Mouse (Mus musculus): ENCODE measurements around the gene Sergef.
"Not testable (repeated sequence)": the region's sequence is repeated elsewhere in the genome, so short reads cannot be mapped to it uniquely, and the experiment has no call there.

Gene Sergef

GRCm38 (mm10) chr7:46639692-46640031 is at the start of gene Sergef:
Gene Sergef (minus strand): TSS chr7:46639807.
- peak; percentile 81 for DNase-seq (ENCODE audit: low read depth, low spot score)

- DNase-seq (ENCODE audit: low read depth, low spot score), result no peak
These were observed 47.2 kb upstream of the Sergef start for GRCm38 (mm10) chr7:46686827-46687226.

- no peak for DNase-seq (ENCODE audit: low read depth, low spot score)
These were observed 41.1 kb upstream of the Sergef start for GRCm38 (mm10) chr7:46680732-46681131.

GRCm38 (mm10) chr7:46679044-46679443 is 39.4 kb upstream of the Sergef start:
- not testable (repeated sequence) for DNase-seq (ENCODE audit: low read depth, low spot score)

- DNase-seq (ENCODE audit: low read depth, low spot score), result no peak
These were observed 38.8 kb upstream of the Sergef start for GRCm38 (mm10) chr7:46678417-46678816.

- no peak for DNase-seq (ENCODE audit: low read depth, low spot score)
These were observed 37.3 kb upstream of the Sergef start for GRCm38 (mm10) chr7:46676808-46677360.

GRCm38 (mm10) chr7:46675886-46676285 is 36.3 kb upstream of the Sergef start:
- no peak for DNase-seq (ENCODE audit: low read depth, low spot score)

- no peak for DNase-seq (ENCODE audit: low read depth, low spot score)
These were observed 35.5 kb upstream of the Sergef start for GRCm38 (mm10) chr7:46675061-46675460.

- no peak for DNase-seq (ENCODE audit: low read depth, low spot score)
These were observed 32.6 kb upstream of the Sergef start, which contains the start of gene Tph1 for GRCm38 (mm10) chr7:46672160-46672672. Gene Tph1 (minus strand): TSS chr7:46672537.

- DNase-seq (ENCODE audit: low read depth, low spot score), result no peak
These were observed 27.6 kb upstream of the Sergef start for GRCm38 (mm10) chr7:46667256-46667655.

GRCm38 (mm10) chr7:46665236-46665635 is 25.6 kb upstream of the Sergef start:
- no peak for DNase-seq (ENCODE audit: low read depth, low spot score)

- no peak for DNase-seq (ENCODE audit: low read depth, low spot score)
These were observed 22.0 kb upstream of the Sergef start for GRCm38 (mm10) chr7:46661591-46662090.

- no peak for DNase-seq (ENCODE audit: low read depth, low spot score)
These were observed 12.7 kb upstream of the Sergef start for GRCm38 (mm10) chr7:46652279-46652678.

GRCm38 (mm10) chr7:46650231-46650630 is 10.6 kb upstream of the Sergef start:
- DNase-seq (ENCODE audit: low read depth, low spot score), result not testable (repeated sequence)

- DNase-seq (ENCODE audit: low read depth, low spot score), result no peak
These were observed 9.0 kb upstream of the Sergef start for GRCm38 (mm10) chr7:46648431-46649140.

GRCm38 (mm10) chr7:46643172-46643571 is 3.6 kb upstream of the Sergef start:
- DNase-seq (ENCODE audit: low read depth, low spot score), result no peak

- DNase-seq (ENCODE audit: low read depth, low spot score), result no peak
These were observed 455 bp upstream of the Sergef start for GRCm38 (mm10) chr7:46640062-46640461.

- no peak for DNase-seq (ENCODE audit: low read depth, low spot score)
These were observed 517 bp downstream of the Sergef start for GRCm38 (mm10) chr7:46638889-46639691.

- peak; percentile 52 for DNase-seq (ENCODE audit: low read depth, low spot score)
These were observed 11.1 kb downstream of the Sergef start for GRCm38 (mm10) chr7:46628375-46628975.

GRCm38 (mm10) chr7:46623979-46624378 is 15.6 kb downstream of the Sergef start:
- no peak for DNase-seq (ENCODE audit: low read depth, low spot score)

GRCm38 (mm10) chr7:46618416-46619110 is 21.0 kb downstream of the Sergef start:
- DNase-seq (ENCODE audit: low read depth, low spot score), result peak; percentile 76
